Mouse (Mus musculus) liver, postnatal 0 days (tissue): ENCODE data around the gene Rin3.

Experiments used
- CTCF ChIP-seq: sonication (generic); IDR thresholded peaks from 2 replicates; pipeline ENCODE4 v1.5.1; 2016; ENCODE audit warnings: antibody characterized with exemption, low read depth
- EP300 ChIP-seq: IDR thresholded peaks from 2 replicates; pipeline ENCODE4 v1.6.1; 2016; ENCODE audit warnings: antibody characterized with exemption, low read depth, mild to moderate bottlenecking

DNA sequence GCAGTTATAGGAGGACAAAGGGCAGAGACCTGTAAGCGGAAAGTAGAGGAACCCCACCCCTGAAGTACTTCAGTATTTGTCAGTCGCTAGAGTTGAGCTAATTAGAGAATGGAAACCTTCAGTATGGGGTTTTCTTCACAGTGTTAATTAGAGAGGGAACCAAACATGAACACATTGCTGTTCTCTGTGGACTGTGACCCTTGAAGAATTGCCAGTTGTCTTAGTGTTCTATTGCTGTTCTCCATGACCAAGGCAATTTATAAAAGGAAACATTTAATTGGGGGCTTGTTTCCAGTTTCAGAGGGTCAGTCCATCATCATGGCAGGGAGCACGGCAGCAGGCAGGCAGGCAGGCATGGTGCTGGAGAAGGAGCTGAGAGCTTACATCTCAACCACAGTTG, 47.3 kb upstream of the Rin3 start:
- TF ChIP-seq CTCF (no peak), EP300 (no peak)
